Mouse (Mus musculus): ENCODE measurements at regions not wholly inside any gene's neighbourhood (a gene's known extent, or its start where the extent isn't known, plus 50 kb on each side); places are given as distances from the start of the nearest gene placed in this dataset.
"Not testable (repeated sequence)": the region's sequence is repeated elsewhere in the genome, so short reads cannot be mapped to it uniquely, and the experiment has no call there.

- not testable (repeated sequence) for DNase-seq
These were observed 373.5 kb downstream of the Tcerg1l start for GRCm38 (mm10) chr7:138024021-138024420.

- no peak for DNase-seq
These were observed 345.8 kb downstream of the Tcerg1l start for GRCm38 (mm10) chr7:138051696-138052095.

- no peak for DNase-seq
These were observed 342.8 kb downstream of the Tcerg1l start for GRCm38 (mm10) chr7:138054756-138055155.

GRCm38 (mm10) chr7:138061116-138061515 is 336.4 kb downstream of the Tcerg1l start:
- DNase-seq: no peak

- DNase-seq: no peak
These were observed 330.6 kb downstream of the Tcerg1l start for GRCm38 (mm10) chr7:138066921-138067320.

- DNase-seq: no peak
These were observed 322.3 kb downstream of the Tcerg1l start for GRCm38 (mm10) chr7:138075231-138075630.

GRCm38 (mm10) chr7:138083980-138084379 is 313.6 kb downstream of the Tcerg1l start:
- DNase-seq: peak; percentile 43

GRCm38 (mm10) chr7:138107471-138108210 is 289.9 kb downstream of the Tcerg1l start:
- no peak for DNase-seq

GRCm38 (mm10) chr7:138121497-138121896 is 276.0 kb downstream of the Tcerg1l start:
- peak; percentile 25 for DNase-seq

- no peak for DNase-seq
These were observed 267.8 kb downstream of the Tcerg1l start for GRCm38 (mm10) chr7:138129701-138130100.

- no peak for DNase-seq
These were observed 264.1 kb downstream of the Tcerg1l start for GRCm38 (mm10) chr7:138133427-138133826.

GRCm38 (mm10) chr7:138137934-138138333 is 259.6 kb downstream of the Tcerg1l start:
- DNase-seq: no peak

GRCm38 (mm10) chr7:138139766-138140165 is 257.8 kb downstream of the Tcerg1l start:
- DNase-seq: no peak

GRCm38 (mm10) chr7:138149496-138149895 is 248.0 kb downstream of the Tcerg1l start:
- no peak for DNase-seq

- no peak for DNase-seq
These were observed 243.9 kb downstream of the Tcerg1l start for GRCm38 (mm10) chr7:138153455-138154167.
